Mouse (Mus musculus) layer of hippocampus, postnatal 25 days (tissue): Measurements from ENCODE around the gene Ticam1. TPM values are rescaled to one million over a fixed set of nuclear protein-coding genes. Genes with fewer than 3 reads are reported as not detected.

Experiments used
- DNase-seq, 2 experiments: peaks; one replicate each; pipeline ENCODE4 v3.0.0; 2022; ENCODE audit warnings: mixed read lengths in 2 of 2, low spot score in 1 of 2; ENCODE audit errors: extremely low spot score in 1 of 2
- total RNA-seq, 2 experiments: library from RNA; stranded (reverse); gene quantifications; 2 replicates each; pipeline ENCODE4 v1.2.3; 2021

Gene Ticam1
- total RNA-seq, 2 experiments from 2014 or later = 5.5 to 6.0 TPM

GRCm38 (mm10) chr17:56291171-56291511 lies 14.6 kb upstream of the Ticam1 start:
- peak; percentile 49 to 73 for DNase-seq

DNA sequence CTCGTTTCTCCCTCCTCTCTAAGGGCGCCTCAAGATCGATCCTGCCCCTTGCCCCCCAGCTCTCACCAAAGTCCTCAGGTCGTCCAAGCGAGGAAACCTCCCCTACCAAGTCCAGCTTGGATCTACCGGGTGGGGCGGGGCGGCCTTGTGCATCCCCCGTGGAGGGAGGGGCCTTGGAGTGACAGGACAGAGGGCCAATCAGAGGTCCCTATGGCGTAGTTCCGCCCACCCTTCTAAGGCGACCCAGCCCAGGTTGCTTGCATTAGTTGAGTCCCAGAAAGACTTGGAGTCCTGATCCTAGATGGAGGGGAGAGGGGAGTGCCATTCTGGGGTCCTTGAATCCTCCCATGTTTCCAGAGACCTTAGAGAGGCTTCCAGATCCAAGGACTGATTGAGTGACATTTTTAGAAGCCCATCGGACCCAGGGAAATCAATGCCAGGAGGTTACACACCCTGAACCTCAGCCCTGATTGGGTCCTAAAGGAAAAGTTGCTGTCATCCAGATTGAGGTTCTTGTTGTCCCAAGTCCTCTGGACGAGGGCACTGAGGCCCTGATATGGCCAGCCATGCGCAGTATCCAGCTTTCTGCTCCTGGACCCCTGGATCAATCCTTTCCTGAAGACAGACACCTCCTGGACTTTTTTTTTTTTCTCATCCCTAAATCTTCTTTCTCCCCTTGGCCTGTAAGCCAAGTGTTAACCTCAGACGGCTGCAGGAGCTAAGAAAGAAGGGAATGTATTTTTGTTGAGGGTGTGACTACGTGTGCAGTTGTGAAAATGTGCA lies 14.0 kb upstream of the Ticam1 start:
- DNase-seq = peak; percentile 35 to 69

- DNase-seq = no peak
These were observed 13.1 kb upstream of the Ticam1 start for GRCm38 (mm10) chr17:56289371-56290331.

DNA sequence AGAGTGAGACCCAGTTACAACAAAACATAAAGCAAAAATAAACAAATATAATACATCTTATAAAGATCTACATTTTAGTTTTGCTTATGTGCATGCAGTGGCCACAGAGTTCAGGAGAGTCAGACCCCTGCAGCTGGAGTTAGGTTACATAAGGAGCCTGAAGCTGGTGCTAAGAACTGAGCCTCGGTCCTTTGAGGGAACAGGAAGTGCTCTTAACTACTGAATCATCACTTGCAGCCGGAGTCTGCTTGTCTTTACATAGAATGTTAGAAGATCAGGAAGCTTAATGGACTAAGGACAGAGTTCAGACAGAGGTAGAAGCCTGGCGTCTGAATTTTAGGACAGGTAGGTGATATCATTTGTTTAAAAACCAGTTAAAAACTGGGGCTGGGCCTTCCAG lies 12.3 kb upstream of the Ticam1 start:
- DNase-seq = no peak

- no peak for DNase-seq
These were observed 11.2 kb upstream of the Ticam1 start for GRCm38 (mm10) chr17:56287830-56288229.

DNA sequence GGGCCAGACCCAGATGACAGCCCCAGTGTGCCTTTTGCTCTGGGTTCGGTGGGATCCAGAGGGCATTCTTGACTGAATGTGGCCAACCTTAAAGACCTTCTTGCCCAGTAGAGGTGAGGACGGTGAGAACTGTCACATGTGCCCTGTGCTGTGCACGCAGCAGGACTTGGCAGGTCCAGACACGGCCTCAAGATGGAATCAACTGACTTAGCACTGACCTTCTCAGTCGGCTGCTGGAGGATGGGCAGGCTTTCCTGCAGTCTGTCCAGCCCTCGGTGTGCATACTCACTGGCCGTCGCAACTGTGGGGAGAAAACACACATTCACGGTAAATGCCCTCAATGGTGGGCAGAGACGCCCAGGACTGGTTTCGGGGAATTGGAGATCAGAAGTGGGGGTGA lies 9.4 kb upstream of the Ticam1 start:
- no peak for DNase-seq

- DNase-seq = no peak
These were observed 6.7 kb upstream of the Ticam1 start for GRCm38 (mm10) chr17:56283316-56283715.

DNA sequence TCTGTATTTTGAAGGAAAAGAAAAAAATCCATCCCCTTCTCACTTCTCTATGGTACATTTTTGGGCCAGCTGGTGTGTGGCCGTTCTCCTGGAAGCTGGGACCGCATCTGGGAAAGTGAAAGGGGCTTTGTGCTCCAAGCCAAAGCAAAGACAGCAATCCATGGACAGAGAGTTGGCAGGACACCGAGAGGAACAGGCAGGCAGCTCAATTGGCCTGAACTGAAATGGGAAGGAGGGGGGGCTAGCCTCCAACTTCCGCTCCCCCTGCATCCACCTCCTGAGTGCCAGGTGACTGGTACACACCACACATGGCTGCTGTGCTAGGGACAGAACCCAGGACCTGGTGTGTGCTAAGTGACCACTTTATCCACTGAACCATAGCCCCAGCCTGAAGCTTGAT lies 6.2 kb upstream of the Ticam1 start:
- no peak for DNase-seq

DNA sequence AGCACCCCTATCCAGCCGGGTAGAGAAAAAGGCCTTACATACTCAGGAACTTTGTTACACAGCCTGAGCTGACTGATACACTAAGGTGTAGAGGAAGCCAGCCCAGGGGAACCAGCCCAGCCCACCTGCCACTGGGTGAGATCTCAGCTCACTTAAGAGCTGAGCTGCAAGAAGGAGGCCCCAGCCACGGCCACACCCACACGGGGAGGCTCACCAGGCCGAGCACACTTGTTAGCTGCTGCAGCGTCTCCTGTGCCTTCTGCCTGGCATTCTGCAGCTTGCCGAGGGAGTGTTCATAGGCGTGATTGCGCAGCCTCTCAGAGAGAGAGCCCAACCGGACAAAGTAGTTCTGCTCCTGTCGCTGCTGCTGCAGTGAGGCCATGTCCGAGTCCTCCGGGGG lies 4.6 kb upstream of the Ticam1 start:
- DNase-seq = no peak

- no peak for DNase-seq
These were observed 3.0 kb upstream of the Ticam1 start for GRCm38 (mm10) chr17:56279481-56280155.

DNA sequence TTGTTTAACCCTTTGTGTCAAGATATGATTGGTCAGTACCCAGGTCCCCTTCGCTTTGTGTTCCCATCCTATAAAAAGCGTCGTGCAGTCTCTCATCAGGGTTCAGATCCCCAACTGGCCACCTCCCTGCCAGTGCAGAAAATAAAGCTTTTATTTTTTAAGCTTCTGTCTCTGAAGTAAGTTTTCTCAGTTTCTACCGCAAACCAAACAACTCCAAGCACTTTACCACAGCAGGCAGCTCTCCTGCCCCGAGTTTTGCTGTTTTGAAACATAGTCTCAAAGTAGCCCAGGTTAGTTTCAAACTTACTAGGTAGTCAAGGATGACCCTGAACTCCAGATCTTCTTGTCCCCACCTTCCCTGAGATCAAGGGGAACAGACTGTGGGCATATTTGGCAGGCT lies 1.8 kb upstream of the Ticam1 start:
- no peak for DNase-seq

GRCm38 (mm10) chr17:56277567-56277893 lies 944 bp upstream of the Ticam1 start:
- no peak for DNase-seq

DNA sequence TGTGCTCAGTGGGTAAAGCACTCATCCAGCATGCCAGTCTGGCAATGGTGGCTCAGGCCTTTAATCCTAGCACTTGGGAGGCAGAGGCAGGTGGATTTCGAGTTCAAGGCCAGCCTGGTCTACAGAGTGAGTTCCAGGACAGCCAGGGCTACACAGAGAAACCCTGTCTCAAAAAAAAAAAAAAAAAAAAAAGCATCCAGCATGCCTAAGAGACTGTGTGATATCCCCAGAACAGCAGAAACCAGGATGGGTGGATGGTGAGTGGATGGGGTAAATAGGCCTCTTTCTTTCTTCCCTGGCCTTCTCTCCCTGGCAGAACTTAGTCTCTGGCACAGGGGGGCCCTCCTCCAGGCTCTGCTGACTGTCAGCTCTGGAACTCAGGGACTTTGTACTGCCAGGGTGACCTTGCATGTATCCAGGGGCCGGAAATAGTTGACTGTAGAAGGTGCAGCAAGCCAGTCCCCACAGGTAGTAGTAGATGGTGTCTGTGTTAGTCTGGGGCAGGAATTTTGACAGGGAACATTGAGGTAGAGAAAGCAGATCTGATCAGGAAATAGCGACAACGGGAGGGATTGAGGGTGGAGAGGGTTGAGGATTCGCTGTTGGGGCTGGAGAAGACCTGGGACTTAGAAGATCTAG lies 625 bp downstream of the Ticam1 start:
- DNase-seq = no peak

- DNase-seq = no peak
These were observed 2.6 kb downstream of the Ticam1 start for GRCm38 (mm10) chr17:56273986-56274385.

- DNase-seq = no peak
These were observed 3.1 kb downstream of the Ticam1 start for GRCm38 (mm10) chr17:56273482-56273881.

GRCm38 (mm10) chr17:56272644-56273043 lies 3.9 kb downstream of the Ticam1 start:
- DNase-seq = no peak

DNA sequence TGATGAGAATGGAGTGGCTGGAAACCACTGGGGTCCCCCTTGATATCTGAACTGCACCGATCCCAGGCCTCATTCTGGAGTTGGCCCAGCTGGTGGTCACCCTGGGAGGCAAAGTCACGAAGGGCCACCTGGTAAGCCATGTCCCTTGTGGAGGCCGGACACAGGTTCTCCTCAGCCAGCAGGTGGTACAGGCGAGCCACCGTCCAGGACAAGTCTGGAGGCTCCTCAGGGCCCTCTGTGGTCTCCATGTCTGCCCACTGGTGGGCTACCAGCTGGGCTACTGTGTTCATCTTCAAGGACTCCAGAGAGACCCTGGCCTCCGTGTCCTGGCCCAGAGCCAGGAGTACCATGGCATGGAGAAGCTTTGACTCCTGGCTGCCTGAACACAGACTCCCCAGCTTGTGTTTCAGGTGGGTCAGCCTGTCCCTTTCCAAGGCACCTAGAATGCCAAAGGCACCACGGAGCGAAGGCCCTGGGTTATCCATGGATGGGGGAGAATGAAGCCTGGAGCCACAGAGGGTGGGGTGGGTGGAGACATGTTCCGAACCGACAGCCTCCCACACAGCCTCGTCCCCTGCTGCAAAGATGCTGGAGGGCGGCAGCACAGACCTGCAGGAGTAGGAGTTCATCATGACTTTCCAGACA lies 4.9 kb downstream of the Ticam1 start:
- DNase-seq = no peak

- DNase-seq = no peak
These were observed 6.8 kb downstream of the Ticam1 start for GRCm38 (mm10) chr17:56269741-56270140.

- DNase-seq = peak; percentile 39 to 49
These were observed 7.4 kb downstream of the Ticam1 start for GRCm38 (mm10) chr17:56269153-56269630.

DNA sequence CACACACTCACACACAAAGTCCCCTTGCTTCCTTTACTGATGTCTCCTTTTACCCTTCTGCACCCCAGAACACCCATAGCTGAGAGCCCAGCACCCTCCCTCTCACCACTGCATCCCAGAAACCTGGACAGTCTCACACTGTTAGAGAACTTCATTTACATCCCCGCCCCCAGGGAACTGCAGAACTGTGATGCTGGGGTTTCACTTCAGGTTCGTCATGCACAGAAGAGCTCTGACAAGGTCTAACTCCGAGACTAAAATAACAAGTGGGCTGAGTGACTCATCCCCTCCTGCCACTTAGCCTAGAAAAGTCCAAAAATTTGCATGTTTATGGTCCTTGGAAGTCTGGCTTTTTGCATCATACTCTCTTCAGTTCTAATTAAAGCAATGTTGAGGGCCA lies 10.3 kb downstream of the Ticam1 start:
- DNase-seq = no peak
